Mouse (Mus musculus): ENCODE results near the gene Ano4.

- TF ChIP-seq CTCF (IDR thresholded peaks at IDR 0.05; ENCODE audit: extremely low read depth, insufficient read depth, insufficient read length, insufficient replicate concordance) (no peak), POLR2A (IDR thresholded peaks at IDR 0.05; ENCODE audit: low read depth, low read length) (no peak)
Measured at GRCm38 (mm10) chr10:89273001-89273680, 71.4 kb downstream of the Ano4 start.
